Mouse (Mus musculus) left cerebral cortex, postnatal 25 days (tissue): Measurements from ENCODE around the gene Trib2. TPM values are rescaled to one million over a fixed set of nuclear protein-coding genes. Genes with fewer than 3 reads are reported as not detected.

Experiments
- DNase-seq, 2 experiments: peaks; one replicate each; pipeline ENCODE4 v3.0.0; 2022; ENCODE audit warnings: low spot score in 2 of 2, mixed read lengths in 1 of 2
- intact Hi-C: fragments of 180-260 bp; cut with DNase I; formaldehyde crosslinking; loops from one replicate; pipeline ENCODE4 v1.15.1; 2025
- total RNA-seq, 2 experiments: library from RNA; stranded (reverse); gene quantifications; 2 replicates each; pipeline ENCODE4 v1.2.3; 2021

Trib2 gene
- total RNA-seq, 2 experiments from 2014 or later, result 43.4 to 60.5 TPM

DNA sequence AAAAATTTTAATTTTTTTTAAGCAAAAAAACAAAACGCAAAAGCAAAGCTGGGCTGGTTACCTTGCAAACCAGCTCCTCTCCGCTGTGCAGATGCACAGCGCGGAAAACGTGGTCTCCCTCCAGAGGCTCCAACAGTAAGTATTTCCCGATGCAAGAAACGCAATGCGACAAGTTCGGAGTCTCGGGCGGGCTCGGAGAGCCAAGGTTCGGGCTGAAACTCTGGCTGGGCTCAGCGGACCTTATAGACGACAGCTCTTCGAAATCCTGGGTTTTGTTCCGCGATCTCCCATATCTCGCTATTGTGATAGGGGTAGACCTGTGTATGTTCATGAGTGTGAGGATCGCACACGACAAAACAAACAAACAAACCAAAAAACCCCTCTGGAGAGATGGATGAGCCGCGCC lies 1.5 kb downstream of the Trib2 start:
- intact Hi-C loops, result loop anchor here (2.0 to 5.0 kb wide), 5 partner anchors 82 to 718 kb away; no protein-coding TSS in a partner anchor
- peak; percentile 38 to 47 for DNase-seq

DNA sequence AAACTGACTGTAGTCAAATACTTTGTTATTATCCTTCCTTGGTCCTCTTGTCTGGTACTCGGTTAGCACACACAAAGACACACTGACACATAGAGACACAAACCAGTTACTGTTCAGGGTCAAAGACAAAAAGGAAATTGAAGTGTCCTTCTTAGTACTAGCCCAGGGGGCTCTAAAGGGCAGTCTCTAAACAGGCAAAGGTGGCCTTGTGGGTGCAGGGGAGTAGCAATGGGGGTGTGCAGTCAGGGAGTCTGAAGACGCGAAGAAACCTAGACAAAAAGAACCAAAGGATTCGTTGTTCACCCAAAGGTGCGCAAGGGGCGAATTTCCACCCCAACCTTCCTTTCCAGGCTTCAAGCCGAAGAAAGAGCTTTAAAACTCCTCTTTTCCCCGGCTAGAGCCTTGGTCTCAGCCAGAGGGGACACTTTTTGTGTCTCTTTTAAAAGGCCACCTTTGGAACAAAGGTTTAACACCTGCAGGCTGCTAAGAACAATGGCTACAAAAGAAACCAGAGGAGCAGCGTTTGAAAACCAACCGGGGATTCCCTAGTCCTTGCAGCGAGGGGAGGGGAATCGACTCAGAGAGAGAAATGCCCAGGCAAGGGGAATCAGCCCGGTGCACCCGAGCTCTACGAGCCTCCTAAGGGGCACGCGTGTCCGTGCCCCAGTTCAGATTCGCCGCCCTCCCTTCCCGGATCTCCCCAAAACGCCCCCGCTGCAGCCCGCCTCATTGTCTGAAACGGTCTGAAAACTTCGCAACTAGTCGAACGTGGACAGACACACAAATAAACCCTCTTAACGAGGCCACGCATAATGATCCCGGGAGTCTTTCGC lies 2.3 kb downstream of the Trib2 start:
- DNase-seq, result peak; percentile 40 to 66
- intact Hi-C loops, result loop anchor here (2.0 to 5.0 kb wide), 5 partner anchors 83 to 718 kb away; no protein-coding TSS in a partner anchor

DNA sequence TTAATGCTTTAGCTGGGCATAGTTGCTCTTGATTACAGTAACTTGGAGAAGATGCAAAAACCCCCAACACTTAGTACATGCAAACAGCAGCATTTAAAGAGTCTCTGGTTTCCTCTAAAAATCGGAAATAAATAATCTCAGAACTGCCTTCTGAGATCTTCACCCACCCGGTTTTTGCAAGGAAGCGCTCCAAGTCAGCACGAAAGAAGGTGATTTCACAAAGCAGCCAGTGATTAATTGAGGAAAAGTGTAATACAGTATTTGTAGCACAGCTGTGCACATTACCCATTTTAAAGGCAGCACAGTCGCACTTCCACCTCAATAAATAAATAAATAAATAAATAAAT lies 2.9 kb downstream of the Trib2 start:
- no peak for DNase-seq
- intact Hi-C loops, result loop anchor here (2.0 kb wide), 1 partner anchor 719 kb away; no protein-coding TSS in a partner anchor

DNA sequence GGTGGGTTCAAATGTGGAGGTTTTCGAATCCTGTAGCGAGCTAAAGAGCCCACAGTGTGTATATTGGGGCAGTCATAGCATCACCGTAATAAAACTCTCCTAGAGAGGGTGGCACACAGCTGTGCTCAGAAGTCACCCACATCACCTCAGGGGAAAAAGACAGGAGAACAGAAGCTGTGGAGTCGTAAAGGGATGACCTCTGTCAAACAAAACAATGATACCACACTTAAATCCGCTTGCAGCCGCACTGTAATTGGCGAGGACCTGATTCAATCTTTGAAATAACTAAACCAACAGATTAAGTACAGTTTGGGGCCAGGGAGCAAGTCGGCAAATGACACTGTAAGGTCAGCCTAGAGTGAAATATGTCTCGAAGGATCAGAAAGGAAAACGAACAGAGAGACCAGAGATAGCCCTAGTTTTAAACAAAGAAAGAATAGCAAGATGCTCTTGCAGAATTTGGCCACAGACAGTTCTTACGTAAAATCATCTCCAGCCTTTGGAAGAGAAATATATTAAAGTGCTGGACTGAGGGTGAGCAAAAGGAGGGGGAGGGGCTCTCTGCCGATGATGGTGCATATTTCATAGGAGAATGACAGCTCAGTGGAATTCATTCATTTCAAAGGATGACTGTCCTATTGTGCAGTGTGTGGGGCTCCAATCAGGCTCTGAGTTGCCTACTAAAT lies 3.4 kb downstream of the Trib2 start:
- intact Hi-C loops, result no loop called here
- DNase-seq, result peak; percentile 47 to 66

DNA sequence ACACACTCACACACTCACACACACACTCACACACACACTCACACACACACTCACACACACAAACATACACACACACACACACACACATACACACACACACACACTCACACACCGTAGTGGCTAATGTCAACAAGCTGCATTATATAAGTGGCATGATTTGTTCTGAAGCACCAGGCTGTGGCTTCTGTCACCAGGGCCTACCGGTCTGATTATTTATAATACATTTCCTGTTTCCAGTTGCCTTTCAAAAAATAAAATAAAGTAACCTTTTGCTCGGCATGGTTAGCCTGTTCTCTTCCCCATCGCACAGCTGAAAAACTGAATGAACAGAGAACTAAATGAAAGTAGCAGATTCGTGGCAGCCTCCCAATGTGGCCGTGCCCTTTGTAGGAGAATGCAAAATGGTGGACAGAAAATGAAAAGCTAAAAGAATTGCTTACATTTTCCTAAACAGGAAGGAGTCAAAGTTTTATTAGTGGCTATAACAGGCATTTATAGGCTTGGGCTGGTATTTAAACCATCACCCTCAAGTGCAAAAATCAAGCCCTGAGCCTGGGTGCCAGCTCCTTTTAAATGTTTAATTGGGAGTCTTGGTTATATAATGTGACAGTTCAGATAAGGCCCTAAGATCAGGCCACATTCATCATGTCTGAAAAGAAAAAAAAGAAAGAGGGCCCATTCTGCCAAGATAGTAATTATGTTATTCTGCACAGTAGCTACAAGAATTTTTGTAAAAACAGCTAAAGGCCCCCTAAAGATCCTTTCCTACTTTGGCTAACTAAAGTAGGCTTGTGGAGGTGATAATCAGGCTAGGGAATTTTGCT lies 4.4 kb downstream of the Trib2 start:
- intact Hi-C loops, result no loop called here
- peak in 1 of 2 experiments; percentile 33 for DNase-seq

DNA sequence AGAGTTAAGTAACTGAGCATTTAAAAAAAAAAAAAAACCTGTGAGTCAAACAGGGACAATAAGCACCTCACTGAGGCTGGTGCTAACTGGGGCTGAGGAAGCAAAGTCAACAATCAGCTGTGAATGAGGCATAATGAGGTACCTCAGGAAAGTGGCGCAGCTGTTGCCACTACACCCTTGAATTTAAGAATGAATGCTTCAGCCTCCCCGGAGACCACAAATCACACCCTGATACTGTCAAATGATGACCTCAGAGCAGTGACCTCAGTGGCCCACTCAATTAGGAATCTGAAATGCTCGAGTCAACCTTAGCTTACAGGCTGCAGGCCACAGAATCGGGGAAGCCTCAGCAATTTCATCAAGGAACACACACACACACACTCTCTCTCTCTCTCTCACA lies 5.0 kb downstream of the Trib2 start:
- intact Hi-C loops, result loop anchor here (2.0 kb wide), 1 partner anchor 51 kb away; no protein-coding TSS in a partner anchor
- DNase-seq, result peak in 1 of 2 experiments; percentile 43

DNA sequence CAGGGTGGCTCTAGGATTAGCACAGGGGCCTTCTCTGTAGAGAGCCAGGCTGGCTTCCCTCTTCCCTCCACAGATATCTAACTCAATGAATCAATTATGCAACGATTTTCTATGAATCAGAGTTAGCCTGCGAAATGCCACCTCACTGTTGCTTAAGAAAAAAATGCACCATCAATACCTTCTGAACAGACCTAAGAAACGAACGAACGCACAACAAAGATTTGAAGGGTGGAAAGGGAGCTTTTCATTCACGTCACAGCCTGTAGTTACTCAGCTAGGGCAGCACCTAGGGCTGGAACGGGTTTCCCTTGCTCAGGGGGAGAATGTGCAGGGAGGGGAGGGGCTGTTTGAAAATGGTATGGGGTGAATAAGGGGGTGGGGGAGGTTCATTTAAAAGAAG lies 5.8 kb downstream of the Trib2 start:
- DNase-seq, result no peak
- intact Hi-C loops, result loop anchor here (2.0 kb wide), 1 partner anchor 50 kb away; no protein-coding TSS in a partner anchor

DNA sequence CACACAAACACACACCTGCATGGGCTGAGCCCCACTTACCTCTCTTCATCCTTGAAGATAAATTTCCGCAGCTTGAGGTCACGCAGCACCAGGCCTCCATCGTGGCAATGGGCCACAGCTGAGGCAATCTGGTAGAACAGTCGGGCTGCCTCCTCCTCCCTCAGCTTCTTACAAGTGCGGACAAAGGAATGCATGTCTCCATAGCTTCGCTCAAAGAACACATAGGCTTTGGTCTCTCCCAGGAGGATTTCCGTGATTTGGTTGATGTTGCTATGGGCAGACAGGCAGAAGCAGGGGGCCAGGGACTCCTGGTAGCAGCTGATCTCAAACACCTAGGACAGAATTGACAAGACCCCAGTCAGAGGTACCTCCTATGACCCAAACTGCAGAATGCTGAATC lies 7.1 kb downstream of the Trib2 start:
- intact Hi-C loops, result loop anchor here (2.0 kb wide), 1 partner anchor 49 kb away; no protein-coding TSS in a partner anchor
- DNase-seq, result no peak

DNA sequence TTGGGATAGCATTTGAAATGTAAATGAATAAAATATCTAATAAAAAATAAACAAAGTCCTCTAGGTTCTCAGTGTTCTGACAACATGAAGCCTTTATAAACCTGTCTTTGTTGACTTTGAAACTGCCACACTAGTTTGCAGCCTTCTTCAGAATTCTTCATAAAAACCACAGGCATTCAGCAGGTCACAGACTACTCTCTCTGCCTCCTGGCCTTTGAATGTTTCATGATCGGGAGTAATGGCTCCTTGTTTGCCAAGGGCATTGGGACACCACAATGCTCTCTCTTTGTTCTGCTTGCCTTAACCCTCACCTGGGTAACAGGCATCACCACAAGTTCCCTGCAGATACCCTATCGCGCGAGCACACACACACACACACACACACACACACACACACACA lies 7.5 kb downstream of the Trib2 start:
- intact Hi-C loops, result no loop called here
- DNase-seq, result no peak

DNA sequence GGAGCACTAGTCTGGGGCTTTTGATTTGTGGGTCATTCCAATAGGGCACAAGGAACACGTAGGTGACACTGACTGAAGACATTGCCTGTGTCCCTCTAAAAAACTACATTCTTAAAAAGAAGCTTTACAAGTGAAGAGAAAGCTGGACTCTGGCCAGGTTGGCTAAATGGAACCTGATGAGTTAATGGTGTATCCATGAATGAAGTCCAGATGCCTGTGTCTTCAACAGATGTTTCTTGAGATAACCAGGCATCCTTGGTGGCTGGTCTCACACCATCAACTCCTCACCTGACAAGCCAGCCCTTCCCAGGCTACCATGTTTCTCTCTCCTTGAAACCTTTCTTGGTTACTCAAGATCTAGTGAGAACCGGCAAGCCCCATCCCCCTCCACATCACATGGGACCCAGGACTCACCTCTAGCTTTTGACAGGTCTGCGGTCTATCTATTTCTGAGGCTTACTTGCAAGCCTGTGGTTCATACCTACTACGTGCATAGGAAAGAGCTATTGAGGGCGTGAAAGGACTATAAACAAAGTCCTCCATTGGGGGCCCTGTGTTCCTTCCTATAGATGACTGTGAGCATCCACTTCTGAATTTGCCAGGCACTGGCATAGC lies 8.4 kb downstream of the Trib2 start:
- DNase-seq, result no peak
- intact Hi-C loops, result no loop called here

DNA sequence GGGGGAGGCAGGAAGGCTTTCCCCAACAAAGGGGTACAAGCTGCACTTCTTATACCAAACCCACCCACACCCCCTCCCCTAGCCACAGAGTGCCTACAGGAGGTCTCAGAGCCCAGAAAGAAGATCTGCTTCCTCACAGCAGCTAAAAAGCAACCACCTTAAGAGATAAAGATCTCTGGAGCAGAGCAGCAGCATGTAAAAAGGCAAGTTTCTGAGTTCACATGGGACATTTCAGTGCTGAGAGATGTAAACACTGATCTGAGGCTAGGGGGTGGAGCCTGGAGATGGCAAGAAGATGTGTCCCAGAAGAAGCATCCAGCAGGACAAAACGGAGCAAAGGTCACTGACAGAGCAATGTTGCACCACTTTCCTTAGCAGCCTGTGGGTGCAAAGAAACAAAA lies 11.8 kb downstream of the Trib2 start:
- no peak for DNase-seq
- intact Hi-C loops, result no loop called here

DNA sequence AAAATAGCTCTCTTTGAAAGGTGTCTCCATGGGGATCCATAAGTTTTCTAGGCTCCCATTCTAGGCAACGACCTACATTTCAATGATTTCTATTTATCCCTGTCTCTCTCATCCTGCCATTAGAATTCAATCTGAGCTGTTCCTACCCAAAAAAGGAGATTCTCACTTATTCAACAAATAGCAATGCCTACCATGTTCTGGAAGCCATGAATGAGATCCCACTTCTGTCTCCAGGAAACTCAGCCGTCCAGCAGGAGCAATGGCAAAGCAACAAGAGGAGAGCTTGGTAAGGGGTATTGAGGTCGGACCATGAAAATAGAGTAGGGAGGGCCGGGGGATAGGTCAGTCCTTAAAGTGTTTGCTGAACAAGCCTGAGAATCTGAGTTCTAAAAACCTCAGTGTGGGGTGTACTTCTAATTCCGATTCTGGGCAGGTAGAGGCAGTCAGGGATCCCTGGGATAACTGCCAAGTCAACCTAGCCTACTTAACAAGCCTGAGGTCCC lies 12.7 kb downstream of the Trib2 start:
- intact Hi-C loops, result no loop called here
- DNase-seq, result no peak

DNA sequence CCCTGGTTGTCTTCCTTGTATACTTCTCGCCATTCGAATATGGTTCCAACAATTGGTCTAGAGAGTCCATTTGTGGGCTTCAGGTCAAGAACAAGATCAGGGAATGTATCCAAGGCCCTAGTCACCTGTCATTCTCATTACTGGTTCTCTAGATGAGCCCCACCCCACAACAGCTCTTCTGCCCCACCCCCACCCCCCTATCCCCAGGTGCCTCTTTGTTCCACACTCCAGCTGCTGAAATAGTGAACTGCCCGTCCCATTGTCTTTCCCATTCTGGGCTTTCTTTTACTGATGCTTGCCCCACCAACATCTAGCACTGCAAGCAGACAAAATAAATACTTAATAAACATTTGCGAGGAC lies 15.2 kb downstream of the Trib2 start:
- DNase-seq, result no peak
- intact Hi-C loops, result no loop called here

DNA sequence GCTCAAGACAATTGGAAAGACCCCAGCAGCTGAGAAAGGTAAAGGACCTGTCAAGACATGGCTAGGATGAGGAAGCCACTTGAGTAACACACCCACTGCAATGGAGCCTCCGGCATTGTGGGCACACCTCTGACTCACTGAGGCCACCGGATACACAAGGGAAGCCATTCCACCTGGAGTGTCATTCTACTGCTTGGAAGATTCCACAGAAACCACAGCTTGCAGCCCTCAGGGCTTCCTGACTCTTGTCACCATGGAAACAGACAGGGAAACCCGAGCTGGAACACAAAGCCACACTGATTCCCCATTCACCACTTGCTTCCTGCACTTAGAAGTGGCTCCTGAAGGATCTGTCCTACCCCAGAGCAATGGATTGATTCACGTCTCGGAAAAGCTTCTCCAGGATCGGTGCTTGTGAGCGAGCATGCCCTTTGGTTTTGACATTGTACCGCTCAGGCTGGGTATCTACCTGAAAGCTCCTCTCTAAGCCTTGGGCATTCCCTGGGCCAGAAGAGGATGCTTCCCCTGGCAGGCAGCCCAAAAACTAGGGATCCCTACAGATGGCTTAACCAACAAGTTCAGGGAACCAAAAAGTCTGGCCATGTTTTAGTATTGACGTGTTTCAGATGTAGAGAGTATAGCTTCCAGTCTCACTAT lies 15.7 kb downstream of the Trib2 start:
- intact Hi-C loops, result no loop called here
- peak; percentile 43 to 69 for DNase-seq

DNA sequence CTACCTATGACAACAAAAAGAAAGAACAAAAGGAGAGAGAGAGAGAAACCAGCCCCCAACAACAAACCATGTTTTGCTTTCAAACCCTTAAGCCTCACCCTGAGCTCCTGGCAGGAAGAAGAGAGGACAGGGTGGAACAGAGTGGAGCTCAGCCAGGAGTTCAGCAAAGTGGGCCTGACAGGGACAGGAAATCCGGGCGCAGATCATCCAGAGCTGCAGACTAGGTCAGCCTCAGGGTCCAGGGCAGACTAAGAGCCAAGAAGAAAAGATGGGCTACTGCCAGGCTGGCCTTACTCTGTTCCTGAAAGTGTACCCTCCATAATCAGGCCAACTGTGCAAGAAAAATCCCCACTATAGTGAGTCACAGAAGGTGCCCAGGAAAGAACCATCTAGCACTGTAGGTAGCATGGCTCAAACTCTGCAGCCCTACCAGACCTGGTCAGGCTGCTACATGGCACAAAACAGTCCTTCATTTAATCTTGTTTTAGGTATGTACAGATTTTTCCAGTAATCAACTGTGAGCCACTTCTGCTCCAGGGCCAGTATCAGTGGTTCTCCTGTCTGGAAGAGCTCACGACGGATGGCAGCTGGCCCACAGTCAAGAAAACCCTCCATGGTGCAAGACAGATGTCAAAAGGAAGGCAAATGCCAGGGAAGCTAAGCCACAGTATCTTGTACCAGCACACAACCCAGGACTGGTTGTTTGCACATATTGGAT lies 16.4 kb downstream of the Trib2 start:
- intact Hi-C loops, result no loop called here

DNA sequence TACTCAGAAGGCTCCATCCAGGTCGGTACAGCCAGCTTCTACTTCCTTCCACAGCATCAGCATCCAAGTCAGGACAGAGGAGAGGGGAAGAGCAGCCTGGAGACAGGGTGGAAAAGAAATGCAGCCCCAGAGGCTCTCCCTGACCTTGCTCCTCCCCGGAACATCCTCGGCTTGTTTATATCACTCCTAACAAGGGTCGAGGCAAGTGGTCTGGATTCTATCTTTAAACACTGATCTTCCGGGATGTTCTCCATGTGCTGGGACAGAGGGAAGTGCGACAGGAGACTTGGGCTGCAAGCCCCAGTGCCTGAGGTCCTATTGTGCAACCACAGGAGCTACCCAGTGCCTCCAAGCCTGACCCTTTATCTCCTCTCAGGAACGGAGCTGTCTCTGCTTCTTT lies 18.7 kb downstream of the Trib2 start:
- DNase-seq, result no peak
- intact Hi-C loops, result no loop called here

More for the DNA sequence above, 16.4 kb downstream of the Trib2 start:
- DNase-seq, result no peak

DNA sequence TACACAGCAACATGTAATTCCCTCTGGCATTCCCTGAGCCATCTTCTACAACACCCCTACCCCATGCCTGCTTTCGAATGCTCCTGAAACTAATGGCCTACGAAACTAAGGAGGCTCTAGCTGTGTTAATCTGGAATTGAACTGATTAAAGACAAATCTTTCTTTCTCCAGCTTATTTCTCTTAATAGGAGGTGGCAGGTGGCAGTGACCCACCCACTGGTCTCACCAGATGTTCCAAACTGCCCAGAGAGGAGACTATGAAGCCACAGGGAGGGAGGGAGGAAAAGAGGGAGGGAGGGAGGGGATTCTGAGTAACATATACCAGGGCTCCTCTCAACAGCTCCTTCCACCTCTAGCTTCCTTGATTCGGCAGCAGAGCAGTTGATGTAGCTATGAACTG lies 20.8 kb downstream of the Trib2 start:
- intact Hi-C loops, result no loop called here
- DNase-seq, result no peak

DNA sequence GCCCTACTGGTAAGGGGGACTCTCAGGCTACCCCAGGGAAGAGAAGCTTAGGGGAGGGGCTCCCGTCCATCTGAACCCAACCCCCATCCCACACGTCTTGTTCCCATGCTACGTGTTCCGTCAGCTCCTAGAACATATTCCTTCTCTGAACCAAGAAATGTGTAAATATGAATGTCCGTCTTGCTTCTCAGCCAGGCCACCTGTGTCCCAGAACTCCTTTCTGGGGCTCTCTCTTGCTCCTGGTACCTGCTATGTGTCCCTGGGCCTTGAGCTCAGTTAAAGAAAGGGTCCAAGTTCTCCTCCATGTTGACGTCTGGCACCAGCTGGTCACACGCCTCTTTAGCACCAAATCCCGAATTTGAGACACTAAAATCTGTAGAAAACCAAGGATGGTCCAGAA lies 23.4 kb downstream of the Trib2 start:
- DNase-seq, result no peak
- intact Hi-C loops, result no loop called here
